Mouse (Mus musculus) neural tube, embryonic 15.5 days (tissue): ENCODE measurements around the gene Ptpn18. TPM values are rescaled to one million over a fixed set of nuclear protein-coding genes. Genes with fewer than 3 reads are reported as not detected.
A peak's percentile ranks its signal among the peaks of the same experiment; 100 is the strongest.
"Not testable (repeated sequence)": the region's sequence is repeated elsewhere in the genome, so short reads cannot be mapped to it uniquely, and the experiment has no call there.

Source experiments
- ATAC-seq: fragments of 200-750 bp; cut with Nextera tagmentation; 2 replicates; pipeline ENCODE4 v1.8.0; 2017; ENCODE audit warnings: mild to moderate bottlenecking, moderate TSS enrichment, moderate library complexity; ENCODE audit not compliant: low FRiP score
- H3K27ac ChIP-seq: fragments of 300-500 bp; sonication (generic); replicated peaks from 2 replicates; pipeline ENCODE4 v1.5.1; 2015; ENCODE audit warnings: mild to moderate bottlenecking, inconsistent platforms
- H3K27me3 ChIP-seq: fragments of 300-500 bp; sonication (generic); replicated peaks from 2 replicates; pipeline ENCODE4 v1.6.1; 2015; ENCODE audit warnings: inconsistent platforms
- H3K36me3 ChIP-seq: fragments of 300-500 bp; sonication (generic); 2 replicates; pipeline ENCODE4 v1.6.1; 2015; ENCODE audit warnings: inconsistent platforms
- H3K4me1 ChIP-seq: fragments of 300-500 bp; sonication (generic); 2 replicates; pipeline ENCODE4 v1.6.1; 2015; ENCODE audit warnings: inconsistent platforms
- H3K4me2 ChIP-seq: fragments of 300-500 bp; sonication (generic); 2 replicates; pipeline ENCODE4 v1.6.1; 2015; ENCODE audit warnings: inconsistent platforms, mild to moderate bottlenecking, moderate library complexity
- H3K4me3 ChIP-seq: fragments of 300-500 bp; sonication (generic); replicated peaks from 2 replicates; pipeline ENCODE4 v1.5.1; 2015; ENCODE audit warnings: mild to moderate bottlenecking, inconsistent platforms
- H3K9ac ChIP-seq: fragments of 300-500 bp; sonication (generic); replicated peaks from 2 replicates; pipeline ENCODE4 v1.6.1; 2015; ENCODE audit warnings: mild to moderate bottlenecking, inconsistent platforms
- H3K9me3 ChIP-seq: fragments of 300-500 bp; sonication (generic); replicated peaks from 2 replicates; pipeline ENCODE4 v1.6.1; 2016; ENCODE audit warnings: inconsistent platforms
- WGBS: fragments of 180-500 bp; shearing (Covaris S2); methylation state at CpG from one replicate; pipeline ENCODE4 v1.1.7; 2015; ENCODE audit warnings: mixed read lengths; 5-methylcytosine and 5-hydroxymethylcytosine counted together
- polyA plus RNA-seq: library from polyadenylated mRNA; unstranded; fragments of >200 nt; fragmentation: Nextera tagmentation; extraction: Ambion mirVana; gene quantifications from 2 replicates; pipeline ENCODE4 v1.2.1, GENCODE M21; 2015

Gene Ptpn18
- polyA plus RNA-seq, 1 experiment from 2014 or later, result 6.0 TPM

DNA sequence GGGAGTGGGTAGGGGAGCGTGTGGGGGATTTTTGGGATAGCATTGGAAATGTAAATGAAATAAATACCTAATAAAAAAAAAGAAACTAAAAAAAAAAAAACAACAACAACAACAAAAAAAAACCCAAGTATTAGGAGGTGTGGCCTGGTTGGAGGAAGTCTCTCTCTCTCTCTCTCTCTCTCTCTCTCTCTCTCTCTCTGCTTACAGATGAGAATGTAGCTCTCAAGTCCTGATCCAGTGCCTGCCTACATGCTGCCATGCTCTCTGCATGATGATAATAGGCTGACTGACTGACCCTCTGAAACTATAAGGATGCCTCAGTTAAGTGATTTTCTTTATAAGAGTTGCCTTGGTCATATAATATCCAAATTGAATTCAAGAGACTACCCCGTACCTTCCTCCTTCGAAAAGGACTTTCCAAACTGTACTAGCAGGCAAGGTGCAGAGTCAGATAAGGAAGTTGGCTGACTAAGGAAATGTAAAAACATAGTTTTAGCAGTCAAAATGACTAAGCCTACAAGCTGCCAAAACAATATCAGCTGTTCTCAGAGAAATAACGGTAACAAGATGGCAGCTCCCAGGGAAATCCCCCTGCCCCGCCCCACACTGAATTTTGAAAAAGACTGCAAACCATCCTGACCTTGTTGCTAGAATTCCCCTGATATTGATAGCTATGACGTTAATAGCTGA lies 30.4 kb downstream of the Ptpn18 start:
- peaks cover 8% of the 10 kb centered on the region for H3K4me1 ChIP-seq
- H3K4me2 ChIP-seq, result no peak overlapping the region
- no peak overlapping the region for H3K4me3 ChIP-seq
- WGBS, result 94% methylated on average over 6 of the region's 6 CpGs
- H3K27ac ChIP-seq, result no peak overlapping the region
- H3K27me3 ChIP-seq, result no peaks in the 10 kb centered on the region
- no peak overlapping the region for H3K9ac ChIP-seq
- ATAC-seq, result no peak
- H3K36me3 ChIP-seq, result no peaks in the 10 kb centered on the region
- H3K9me3 ChIP-seq, result 0 out of 2 replicates have a peak, but pooled peaks cover 4% of the 10 kb centered on the region

DNA sequence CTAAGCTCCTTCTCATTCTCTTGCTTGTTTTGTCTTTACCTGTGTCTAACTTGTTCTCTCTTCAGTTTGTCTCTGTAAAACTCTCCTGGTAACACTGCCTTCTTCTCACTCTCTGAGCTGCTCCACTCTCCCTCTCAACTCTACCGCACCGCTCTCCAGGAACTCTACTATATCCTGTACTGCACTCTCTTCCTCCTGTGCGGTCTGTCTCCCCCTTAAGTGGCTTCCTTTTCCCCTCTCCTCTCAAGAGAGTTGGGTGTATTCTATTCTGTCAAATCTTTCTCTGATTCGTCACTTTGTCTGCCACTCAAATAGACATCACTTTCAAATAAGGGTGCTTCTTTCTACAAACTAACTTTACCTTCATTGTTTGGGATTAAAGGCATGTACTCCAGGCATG lies 31.9 kb downstream of the Ptpn18 start:
- Histone ChIP-seq H3K4me2 (no peak overlapping the region), H3K9ac (no peak overlapping the region), H3K27me3 (no peaks in the 10 kb centered on the region), H3K9me3 (0 out of 2 replicates have a peak, but pooled peaks cover 4% of the 10 kb centered on the region), H3K4me1 (no peaks in the 10 kb centered on the region), H3K4me3 (no peak overlapping the region), H3K27ac (no peak overlapping the region), H3K36me3 (no peaks in the 10 kb centered on the region)
- no peak for ATAC-seq
- WGBS, result 88% methylated on average over 4 of the region's 4 CpGs

- H3K27ac ChIP-seq, result no peak overlapping the region
- H3K9ac ChIP-seq, result no peak overlapping the region
- H3K27me3 ChIP-seq, result no peaks in the 10 kb centered on the region
- no peaks in the 10 kb centered on the region for H3K4me1 ChIP-seq
- no peak for ATAC-seq
- H3K36me3 ChIP-seq, result no peaks in the 10 kb centered on the region
- no peaks in the 10 kb centered on the region for H3K9me3 ChIP-seq
- no peak overlapping the region for H3K4me2 ChIP-seq
- 20% methylated on average over 3 of the region's 3 CpGs for WGBS
- no peak overlapping the region for H3K4me3 ChIP-seq
Observed at GRCm38 (mm10) chr1:34502991-34503390, 43.4 kb downstream of the Ptpn18 start.

GRCm38 (mm10) chr1:34505307-34505706 lies 45.7 kb downstream of the Ptpn18 start:
- no peak overlapping the region for H3K9ac ChIP-seq
- 69% methylated on average over 7 of the region's 7 CpGs for WGBS
- H3K9me3 ChIP-seq, result no peaks in the 10 kb centered on the region
- H3K36me3 ChIP-seq, result no peaks in the 10 kb centered on the region
- no peak for ATAC-seq
- no peak overlapping the region for H3K4me3 ChIP-seq
- H3K4me1 ChIP-seq, result no peaks in the 10 kb centered on the region
- H3K27ac ChIP-seq, result no peak overlapping the region
- H3K4me2 ChIP-seq, result no peak overlapping the region
- H3K27me3 ChIP-seq, result no peaks in the 10 kb centered on the region

- Histone ChIP-seq H3K4me1 (0 out of 2 replicates have a peak, but pooled peaks cover 3% of the 10 kb centered on the region), H3K9ac (no peak overlapping the region), H3K36me3 (no peaks in the 10 kb centered on the region), H3K4me3 (no peak overlapping the region), H3K27ac (no peak overlapping the region), H3K4me2 (no peak overlapping the region), H3K9me3 (no peaks in the 10 kb centered on the region), H3K27me3 (no peaks in the 10 kb centered on the region)
- no peak for ATAC-seq
- 83% methylated on average over 4 of the region's 4 CpGs for WGBS
Observed at GRCm38 (mm10) chr1:34505970-34506551, 46.5 kb downstream of the Ptpn18 start.

DNA sequence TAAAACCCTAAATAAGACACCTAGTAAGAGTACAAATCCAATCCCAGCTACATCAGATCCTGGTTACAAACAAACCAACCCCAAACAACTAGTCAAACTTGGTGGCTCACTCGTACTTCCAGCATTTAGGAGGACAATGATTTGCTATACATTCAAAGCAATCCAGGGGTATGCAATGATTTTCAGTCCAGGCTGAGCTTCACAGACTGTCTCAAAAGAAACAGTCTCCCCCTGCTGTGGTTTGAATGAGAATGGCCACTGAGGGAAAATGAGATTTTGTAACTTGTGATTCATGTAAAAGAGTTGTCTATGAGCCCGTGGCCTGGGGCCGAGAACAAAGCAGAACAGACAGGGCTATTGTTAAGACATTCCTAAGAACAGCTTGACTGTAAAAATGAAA lies 48.4 kb downstream of the Ptpn18 start:
- WGBS, result 68% methylated on average over 3 of the region's 3 CpGs
- no peak for ATAC-seq
- H3K27ac ChIP-seq, result no peak overlapping the region

DNA sequence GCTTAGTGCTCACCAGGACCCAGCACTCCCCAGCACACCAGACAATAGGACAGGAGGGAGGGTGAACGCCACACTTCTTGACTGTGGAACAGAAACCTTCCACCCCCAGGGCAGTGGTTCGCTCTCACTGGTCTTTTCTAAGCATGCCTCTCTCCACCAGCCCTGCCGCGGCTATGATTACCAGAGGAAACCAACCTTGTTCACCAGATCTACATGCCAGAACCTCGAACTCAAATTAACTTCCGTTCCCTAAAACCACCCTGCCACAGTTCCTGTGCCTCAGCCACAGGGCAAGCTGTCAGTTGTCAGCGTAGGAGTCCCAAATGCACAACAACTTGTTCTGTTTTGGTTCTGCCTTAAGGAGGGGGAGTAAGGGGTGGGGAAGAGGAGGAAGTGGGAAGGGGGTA lies 51.0 kb downstream of the Ptpn18 start:
- H3K4me1 ChIP-seq, result 0 out of 2 replicates have a peak, but pooled peaks cover 3% of the 10 kb centered on the region
- no peaks in the 10 kb centered on the region for H3K9me3 ChIP-seq
- no peak overlapping the region for H3K9ac ChIP-seq
- no peak overlapping the region for H3K27ac ChIP-seq
- H3K4me3 ChIP-seq, result no peak overlapping the region
- 11% methylated on average over 7 of the region's 7 CpGs for WGBS
- peak overlapping the region; percentile 34 for H3K4me2 ChIP-seq
- no peak for ATAC-seq
- H3K27me3 ChIP-seq, result no peaks in the 10 kb centered on the region
- H3K36me3 ChIP-seq, result no peaks in the 10 kb centered on the region

More for the DNA sequence above, 48.4 kb downstream of the Ptpn18 start:
- Histone ChIP-seq H3K4me1 (0 out of 2 replicates have a peak, but pooled peaks cover 3% of the 10 kb centered on the region), H3K27me3 (no peaks in the 10 kb centered on the region), H3K4me3 (no peak overlapping the region), H3K9ac (no peak overlapping the region), H3K9me3 (no peaks in the 10 kb centered on the region), H3K36me3 (no peaks in the 10 kb centered on the region), H3K4me2 (no peak overlapping the region)

- Histone ChIP-seq H3K27me3 (no peaks in the 10 kb centered on the region), H3K27ac (no peak overlapping the region), H3K9me3 (no peaks in the 10 kb centered on the region), H3K36me3 (no peaks in the 10 kb centered on the region), H3K9ac (no peak overlapping the region), H3K4me3 (no peak overlapping the region), H3K4me1 (0 out of 2 replicates have a peak, but pooled peaks cover 3% of the 10 kb centered on the region), H3K4me2 (no peak overlapping the region)
- 0 out of 2 replicates have a peak, but pooled peaks have one; percentile 17 for ATAC-seq
- WGBS, result 4% methylated on average over 3 of the region's 3 CpGs
Observed at GRCm38 (mm10) chr1:34511027-34511426, 51.5 kb downstream of the Ptpn18 start.

DNA sequence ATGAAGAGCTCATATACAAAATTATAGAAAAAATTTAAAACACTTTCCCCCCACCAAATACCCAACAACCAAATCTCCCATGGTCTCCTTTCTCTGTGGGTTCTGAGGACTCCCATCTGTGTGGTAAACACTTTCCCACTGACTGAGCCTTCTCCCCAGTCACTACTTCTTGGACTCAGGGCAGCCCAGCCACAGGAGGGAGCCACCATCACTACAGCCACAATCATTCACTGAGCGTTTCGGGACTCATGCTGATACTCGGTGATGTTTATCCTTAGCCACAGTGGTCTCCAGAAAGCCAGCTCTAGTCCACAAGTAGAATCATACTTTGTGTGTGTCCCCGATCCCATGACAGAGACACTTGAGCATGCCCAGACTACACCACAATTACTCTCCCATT lies 53.5 kb downstream of the Ptpn18 start:
- 84% methylated on average over 4 of the region's 4 CpGs for WGBS
- no peak overlapping the region for H3K4me2 ChIP-seq
- 0 out of 2 replicates have a peak, but pooled peaks cover 3% of the 10 kb centered on the region for H3K4me1 ChIP-seq
- no peak overlapping the region for H3K4me3 ChIP-seq
- H3K36me3 ChIP-seq, result no peaks in the 10 kb centered on the region
- ATAC-seq, result no peak
- no peak overlapping the region for H3K27ac ChIP-seq
- no peaks in the 10 kb centered on the region for H3K27me3 ChIP-seq
- no peak overlapping the region for H3K9ac ChIP-seq
- no peaks in the 10 kb centered on the region for H3K9me3 ChIP-seq

- Histone ChIP-seq H3K9ac (no peak overlapping the region), H3K4me3 (no peak overlapping the region), H3K9me3 (no peaks in the 10 kb centered on the region), H3K4me1 (no peaks in the 10 kb centered on the region), H3K27ac (no peak overlapping the region), H3K27me3 (no peaks in the 10 kb centered on the region), H3K4me2 (no peak overlapping the region), H3K36me3 (no peaks in the 10 kb centered on the region)
- 46% methylated on average over 5 of the region's 5 CpGs for WGBS
- no peak for ATAC-seq
Observed at GRCm38 (mm10) chr1:34516595-34516994, 57.0 kb downstream of the Ptpn18 start.

GRCm38 (mm10) chr1:34517297-34517696 lies 57.7 kb downstream of the Ptpn18 start:
- H3K4me2 ChIP-seq, H3K4me3 ChIP-seq, H3K9me3 ChIP-seq, H3K36me3 ChIP-seq, ATAC-seq, H3K4me1 ChIP-seq, H3K27ac ChIP-seq, H3K9ac ChIP-seq, H3K27me3 ChIP-seq: not testable (repeated sequence)
- WGBS, result 72% methylated on average over 6 of the region's 6 CpGs

DNA sequence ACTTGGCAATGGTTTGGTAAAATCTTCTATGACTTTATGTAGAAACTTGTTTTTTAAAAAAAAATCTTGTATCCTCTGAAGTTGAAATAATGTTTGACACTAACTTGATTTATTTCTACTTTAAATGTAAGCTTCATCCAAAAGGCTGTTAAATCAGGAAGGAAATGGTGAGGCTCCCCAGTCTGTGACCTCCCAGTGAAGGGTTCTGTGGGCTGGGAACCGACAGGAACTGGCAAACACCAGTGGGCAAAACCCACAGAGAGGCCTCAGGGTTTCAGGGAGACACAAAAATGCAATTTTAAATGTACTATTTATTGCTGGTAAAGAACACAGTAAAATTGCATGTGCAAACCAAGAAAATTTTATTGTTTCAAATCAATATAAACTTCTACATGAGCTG lies 58.2 kb downstream of the Ptpn18 start:
- H3K36me3 ChIP-seq, result not testable (repeated sequence)
- WGBS, result 83% methylated on average over 1 of the region's 1 CpGs

More for the DNA sequence above, 58.2 kb downstream of the Ptpn18 start:
- not testable (repeated sequence) for ATAC-seq, H3K9ac ChIP-seq, H3K9me3 ChIP-seq, H3K27me3 ChIP-seq, H3K4me1 ChIP-seq, H3K4me2 ChIP-seq, H3K4me3 ChIP-seq, H3K27ac ChIP-seq
